Mouse (Mus musculus): ENCODE measurements around the gene Steap1. TPM values are rescaled to one million over a fixed set of nuclear protein-coding genes. Genes with fewer than 3 reads are reported as not detected.
A peak's percentile ranks its signal among the peaks of the same experiment; 100 is the strongest.

The Steap1 gene
- polyA plus RNA-seq (2012; rRNA removed): 0.61 and 1.2 TPM in 2 replicates

GRCm38 (mm10) chr5:5748866-5749682, at the start of gene Steap1:
Steap1 (minus strand) TSS chr5:5749326.
- DNase-seq (ENCODE audit: low read depth): no peak

- DNase-seq (ENCODE audit: low read depth): no peak
Observed at GRCm38 (mm10) chr5:5787106-5787505, 38.0 kb upstream of the Steap1 start.

GRCm38 (mm10) chr5:5756392-5757019, 7.4 kb upstream of the Steap1 start:
- no peak for DNase-seq (ENCODE audit: low read depth)

DNA sequence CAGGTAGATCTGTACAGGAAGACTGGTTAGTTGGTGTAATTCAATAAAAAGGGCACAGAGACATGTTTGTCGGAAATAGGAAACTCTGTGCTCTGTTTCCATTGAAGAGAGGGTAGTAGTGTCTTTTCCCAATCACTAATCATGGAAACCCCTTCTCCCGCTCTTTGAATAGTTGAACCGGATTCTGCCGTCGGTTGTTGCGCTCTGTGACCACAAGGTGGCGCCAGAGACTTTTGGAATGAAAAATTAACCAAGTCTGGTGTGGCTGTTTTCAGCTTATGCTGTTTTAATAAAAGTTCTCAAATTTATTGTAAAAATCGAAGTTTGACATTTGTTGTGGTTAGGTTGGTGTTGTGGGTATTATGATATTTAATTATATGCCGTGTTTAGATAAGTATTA, 5.9 kb upstream of the Steap1 start:
- DNase-seq (ENCODE audit: low read depth): no peak

DNA sequence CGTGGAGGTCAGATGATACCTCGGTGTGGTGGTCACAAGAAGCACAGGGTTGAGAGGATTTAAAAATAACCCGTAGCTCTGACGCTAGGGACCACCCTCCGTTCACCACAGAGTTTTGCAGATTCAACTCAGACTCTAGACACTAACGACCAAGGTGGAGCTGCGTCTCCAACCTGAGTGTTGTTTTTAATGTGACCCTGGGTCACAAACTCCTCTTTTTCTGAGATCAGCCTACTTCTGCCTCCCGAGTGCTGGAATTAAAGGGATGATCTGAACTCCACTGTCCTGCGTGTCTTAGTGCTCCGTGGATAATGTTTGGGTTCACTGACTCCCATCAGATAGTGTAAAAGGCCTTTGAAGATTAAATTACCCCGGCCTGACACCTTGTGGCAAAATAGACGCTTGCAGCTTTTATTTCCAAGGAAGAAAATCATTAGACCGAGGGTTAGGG, 671 bp upstream of the Steap1 start:
- no peak for DNase-seq (ENCODE audit: low read depth)

DNA sequence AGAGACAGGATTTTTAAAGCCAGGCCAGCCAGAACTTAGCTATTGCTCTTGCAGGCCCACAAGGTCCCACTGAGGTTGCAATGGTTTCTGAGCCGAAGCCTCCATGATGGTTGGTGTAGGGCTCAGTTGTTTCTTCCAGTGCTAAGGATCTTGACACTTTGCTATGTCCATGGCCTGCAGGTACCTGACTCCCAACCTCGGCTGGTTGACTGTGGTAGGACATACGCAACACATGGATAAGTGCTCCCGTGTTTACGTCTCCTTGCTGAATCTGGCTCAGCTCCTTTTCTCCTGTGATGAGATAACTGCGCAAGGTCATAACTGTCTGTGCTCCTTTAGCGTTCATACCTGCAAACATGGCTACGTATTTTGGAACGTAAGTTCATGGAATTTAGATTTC, 14.7 kb downstream of the Steap1 start:
- DNase-seq (ENCODE audit: low read depth): no peak

DNA sequence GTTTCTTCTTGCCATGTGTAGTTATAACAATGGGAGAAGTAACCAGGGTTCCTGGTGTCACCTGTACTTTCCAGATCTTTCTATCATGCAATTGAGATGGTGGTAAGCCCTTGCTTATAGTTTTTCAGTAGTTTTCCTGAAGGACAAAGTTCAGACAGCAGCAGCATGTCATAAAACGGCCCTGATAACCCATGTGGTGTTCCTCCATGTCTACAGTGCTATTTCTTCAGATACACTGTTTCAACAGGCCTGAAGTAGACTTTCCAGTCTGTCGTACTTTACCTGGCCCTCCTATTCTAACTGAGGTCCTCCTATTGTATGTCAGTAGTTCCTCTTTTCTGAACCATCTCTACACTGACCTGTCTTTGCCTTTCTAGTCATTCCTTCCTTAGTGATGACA, 16.3 kb downstream of the Steap1 start:
- no peak for DNase-seq (ENCODE audit: low read depth)

DNA sequence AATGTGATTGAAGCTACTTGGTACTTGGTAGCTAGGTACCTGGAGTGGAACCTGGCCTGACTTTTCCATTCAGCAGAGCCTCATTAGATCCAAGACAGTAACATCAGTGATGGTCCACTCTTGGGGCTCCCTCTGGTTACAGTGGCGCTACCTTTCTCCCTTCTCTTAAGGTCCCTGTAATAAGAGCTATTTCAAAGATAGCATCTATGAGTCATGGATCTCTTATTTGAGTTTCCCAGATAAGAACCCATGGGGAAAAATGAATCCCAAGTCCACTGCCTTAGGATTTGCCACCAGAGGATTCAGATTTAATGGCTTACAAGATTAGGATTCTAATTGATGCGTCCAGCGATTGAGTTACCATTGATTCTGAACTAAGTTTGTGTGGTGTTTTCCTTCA, 16.9 kb downstream of the Steap1 start:
- DNase-seq (ENCODE audit: low read depth): no peak

DNA sequence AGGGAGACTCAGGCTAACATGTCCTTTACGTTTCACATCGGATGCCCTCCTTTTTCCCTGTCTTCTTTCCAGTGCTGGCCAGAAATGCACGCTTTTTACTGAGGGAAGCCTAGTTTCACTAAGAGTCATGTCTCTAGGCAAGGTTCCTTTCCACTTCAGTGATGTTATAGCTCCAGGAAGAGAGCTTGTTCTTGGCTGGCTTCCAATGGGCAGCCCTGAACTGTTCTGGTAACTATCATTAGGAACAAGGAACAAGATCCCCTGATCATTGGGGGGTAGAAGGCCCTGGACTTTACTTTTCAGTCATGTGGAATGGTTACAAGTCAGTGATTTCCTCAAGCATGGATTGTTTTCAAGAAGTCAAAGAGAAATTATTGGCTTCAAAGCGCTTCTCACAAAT, 19.2 kb downstream of the Steap1 start:
- no peak for DNase-seq (ENCODE audit: low read depth)

- DNase-seq (ENCODE audit: low read depth): peak; percentile 42
Observed at GRCm38 (mm10) chr5:5722217-5722616, 26.9 kb downstream of the Steap1 start.

- DNase-seq (ENCODE audit: low read depth): no peak
Observed at GRCm38 (mm10) chr5:5711032-5711431, 38.1 kb downstream of the Steap1 start.

DNA sequence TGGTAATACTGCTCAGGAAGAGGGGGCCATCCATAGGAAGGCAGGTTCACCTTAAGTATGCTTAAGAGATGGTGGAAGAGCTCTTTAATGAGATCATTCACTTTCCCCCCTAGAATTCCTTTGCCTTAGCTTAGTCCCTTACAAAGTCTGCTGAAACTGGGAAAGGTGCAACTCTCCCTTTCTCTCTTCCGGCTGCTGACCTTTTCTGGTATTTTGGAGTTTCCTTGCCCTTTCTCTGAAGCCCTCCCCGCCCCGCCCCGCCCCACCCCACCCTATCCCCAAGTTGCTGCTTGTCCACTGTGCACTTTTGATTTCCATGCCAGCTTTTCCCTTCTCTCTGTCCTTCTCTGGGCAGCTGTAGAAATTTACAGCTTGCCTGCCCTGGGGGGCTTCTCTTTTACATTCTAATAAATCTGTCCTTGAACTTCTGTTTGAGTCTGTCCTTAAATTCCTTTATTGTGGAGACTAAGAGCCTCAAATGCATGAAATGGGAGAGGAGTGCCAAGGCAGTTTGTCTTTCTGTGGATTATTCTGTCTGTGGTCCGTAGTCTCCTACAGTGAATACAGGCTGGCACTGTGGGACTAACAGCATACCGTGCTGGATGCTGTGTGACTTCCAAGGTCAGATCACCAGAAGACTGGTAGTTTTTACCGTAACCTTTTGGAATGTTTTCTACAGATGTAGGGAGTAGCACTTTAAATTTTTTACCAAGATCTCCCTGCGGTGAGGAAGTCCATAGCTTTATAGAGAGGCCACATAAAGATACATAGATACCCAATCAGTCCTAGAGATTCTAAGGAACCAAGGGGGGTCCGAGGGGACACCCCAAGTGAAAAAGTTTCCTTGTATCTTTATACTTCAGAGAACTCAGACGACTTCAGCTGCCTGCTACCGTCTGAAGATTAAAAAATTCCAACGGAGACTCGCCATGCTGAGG, 41.5 kb downstream of the Steap1 start:
- no peak for DNase-seq (ENCODE audit: low read depth)

GRCm38 (mm10) chr5:5705019-5705418, 44.1 kb downstream of the Steap1 start:
- no peak for DNase-seq (ENCODE audit: low read depth)

GRCm38 (mm10) chr5:5700386-5700785, 48.7 kb downstream of the Steap1 start:
- no peak for DNase-seq (ENCODE audit: low read depth)

GRCm38 (mm10) chr5:5698830-5699229, 50.3 kb downstream of the Steap1 start:
- DNase-seq (ENCODE audit: low read depth): no peak

- DNase-seq (ENCODE audit: low read depth): no peak
Observed at GRCm38 (mm10) chr5:5695401-5695942, 53.7 kb downstream of the Steap1 start.

DNA sequence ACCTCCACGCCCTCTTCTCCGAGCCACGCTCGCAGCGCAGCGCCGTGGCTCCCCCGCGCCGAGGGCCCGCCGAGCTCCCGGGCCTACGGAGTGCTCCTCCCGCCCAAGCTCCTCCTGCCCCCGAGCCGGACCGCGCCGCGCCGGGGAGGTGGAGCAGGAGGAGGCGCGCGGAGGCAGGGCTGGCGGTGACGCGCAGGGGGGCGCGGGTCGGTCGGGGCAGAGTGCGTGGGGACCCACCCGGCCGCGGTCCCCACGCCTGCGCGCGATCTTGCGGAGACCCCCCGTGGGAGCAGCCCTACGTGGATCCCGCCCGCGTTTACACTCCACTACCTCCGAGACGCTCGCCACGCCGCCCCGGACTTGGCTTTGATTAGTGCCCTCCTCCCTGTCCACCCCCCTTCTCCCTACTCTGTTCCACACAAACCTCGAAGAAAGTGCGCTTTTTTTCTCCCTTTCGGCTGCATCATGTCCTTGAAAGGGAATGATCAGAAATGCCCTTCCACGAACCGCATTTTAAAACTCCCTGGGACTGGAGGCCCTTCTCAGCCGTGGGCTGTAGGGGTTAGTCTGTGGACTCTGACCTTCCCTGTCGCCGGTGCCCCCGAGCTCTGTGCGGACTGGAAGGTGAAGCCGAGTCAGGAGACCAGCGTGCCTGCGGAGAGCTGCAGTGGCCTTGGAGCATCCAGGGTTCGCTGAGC, 55.0 kb downstream of the Steap1 start, which contains the start of gene Steap2:
Gene Steap2, minus strand, starts transcription at position 623 of the 698 bp plus-strand sequence.
- no peak for DNase-seq (ENCODE audit: low read depth)

GRCm38 (mm10) chr5:5693541-5693955, 55.6 kb downstream of the Steap1 start:
- DNase-seq (ENCODE audit: low read depth): no peak

DNA sequence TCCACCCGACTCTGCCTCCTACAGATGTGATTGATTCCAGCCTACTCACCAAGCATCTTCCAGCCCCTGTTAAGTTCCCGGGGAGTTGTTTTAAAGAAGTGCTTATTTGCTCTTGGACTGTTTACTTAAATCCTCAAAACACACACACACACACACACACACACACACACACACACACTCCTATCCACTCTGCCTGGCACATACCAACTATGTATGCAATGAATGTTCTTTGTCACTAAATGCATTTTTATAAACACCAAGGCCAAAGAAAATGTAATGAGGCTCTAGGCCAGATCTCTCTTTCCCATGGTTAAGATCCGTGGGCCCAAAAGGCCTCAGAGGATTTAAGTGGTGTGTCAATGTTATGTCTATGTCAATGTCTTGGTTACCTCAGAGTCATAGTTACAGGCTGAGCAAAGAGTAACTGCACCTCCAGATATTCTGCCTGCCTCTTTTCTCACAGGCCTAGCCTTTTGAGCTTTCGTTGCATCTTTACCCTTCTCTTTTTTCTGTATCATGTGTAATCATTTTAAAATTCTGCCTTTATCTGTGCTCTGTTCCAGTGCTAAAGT, 56.9 kb downstream of the Steap1 start:
- DNase-seq (ENCODE audit: low read depth): no peak

GRCm38 (mm10) chr5:5688945-5689540, 60.1 kb downstream of the Steap1 start:
- DNase-seq (ENCODE audit: low read depth): no peak
